Mouse (Mus musculus) forebrain, embryonic 10.5 days (tissue): Measurements from ENCODE around the gene Fbxw11. TPM values are rescaled to one million over a fixed set of nuclear protein-coding genes. Genes with fewer than 3 reads are reported as not detected.

Source experiments
- polyA plus RNA-seq: library from polyadenylated mRNA; unstranded; fragments of >200 nt; fragmentation: Nextera tagmentation; extraction: Ambion mirVana; gene quantifications from 2 replicates; pipeline ENCODE4 v1.2.1, GENCODE M21; 2016

Fbxw11 gene
- polyA plus RNA-seq, 1 experiment from 2014 or later, result 87.0 TPM

Other genes starting within 250 kb of the Fbxw11 start
- 71.3 and 71.7 TPM in 2 replicates for gene Ubtd2, start 187.4 kb upstream of the Fbxw11 start, polyA plus RNA-seq
- gene Efcab9, start 110.6 kb upstream of the Fbxw11 start, polyA plus RNA-seq, result 0.21 and 0.25 TPM in 2 replicates
- gene Stk10, start 109.4 kb upstream of the Fbxw11 start, polyA plus RNA-seq, result 2.0 and 2.3 TPM in 2 replicates
- gene Smim23, start 181.9 kb downstream of the Fbxw11 start, polyA plus RNA-seq, result not detected in 2 replicates